Mouse (Mus musculus) G1E (cell line): ENCODE measurements around the gene Plekhh2.

Experiments
- CTCF ChIP-seq: IDR thresholded peaks from 2 replicates; pipeline ENCODE4 v1.5.1; 2012; ENCODE audit warnings: low read depth, low read length, inconsistent platforms, mixed read lengths
- GATA1 ChIP-seq: IDR thresholded peaks from 2 replicates; pipeline ENCODE4 v1.6.1; 2012; ENCODE audit warnings: borderline replicate concordance, low read length, inconsistent platforms, mixed read lengths
- GATA2 ChIP-seq: IDR thresholded peaks from 2 replicates; pipeline ENCODE4 v1.6.1; 2012; ENCODE audit warnings: low read depth, low read length, inconsistent platforms, borderline replicate concordance
- POLR2AphosphoS5 ChIP-seq: IDR thresholded peaks from 2 replicates; pipeline ENCODE4 v1.6.1; 2012; ENCODE audit warnings: low read depth, low read length, inconsistent platforms; ENCODE audit not compliant: insufficient replicate concordance
- TAL1 ChIP-seq: conservative IDR thresholded peaks from 2 replicates; pipeline ENCODE4 v1.6.1; 2012; ENCODE audit warnings: low read depth, low read length, inconsistent platforms, mixed read lengths

- TF ChIP-seq GATA1 (no peak), POLR2AphosphoS5 (no peak), CTCF (no peak), TAL1 (no peak), GATA2 (no peak)
Observed at GRCm38 (mm10) chr17:84487415-84487814, 24.3 kb upstream of the Plekhh2 start.
